Mouse (Mus musculus): Measurements from ENCODE around the gene Mapk9. TPM values are rescaled to one million over a fixed set of nuclear protein-coding genes. Genes with fewer than 3 reads are reported as not detected.
"Not testable (repeated sequence)": the region's sequence is repeated elsewhere in the genome, so short reads cannot be mapped to it uniquely, and the experiment has no call there.

The Mapk9 gene
- 38.6 and 44.5 TPM in 2 replicates for polyA plus RNA-seq (2016; fragmentation: Nextera tagmentation; extraction: Ambion mirVana)

GRCm38 (mm10) chr11:49846401-49847070 is at the start of gene Mapk9:
Gene Mapk9, plus strand, starts transcription at chr11:49846751.
- peak within 1 kb of the TSS; percentile 94 for H3K4me3 ChIP-seq (replicated peaks)
- 1% methylated on average over 63 of the region's 68 CpGs for WGBS

GRCm38 (mm10) chr11:49798931-49799330 is 47.6 kb upstream of the Mapk9 start:
- peaks cover 7% of the 10 kb centered on the region; the same call in 1 of the 2 replicates for H3K36me3 ChIP-seq
- H3K9ac ChIP-seq (replicated peaks) = no peak overlapping the region
- H3K9me3 ChIP-seq = no peaks in the 10 kb centered on the region
- 94% methylated on average over 6 of the region's 6 CpGs for WGBS
- no peak for ATAC-seq (ENCODE audit: insufficient number of reproducible peaks, insufficient read depth, low FRiP score, low TSS enrichment, low read depth)
- H3K4me3 ChIP-seq (replicated peaks) = no peak overlapping the region
- H3K4me1 ChIP-seq (replicated peaks) = peaks cover 35% of the 10 kb centered on the region
- no peak overlapping the region for H3K4me2 ChIP-seq
- H3K27ac ChIP-seq = no peak overlapping the region
- no peaks in the 10 kb centered on the region for H3K27me3 ChIP-seq

More at GRCm38 (mm10) chr11:49846401-49847070, at the start of gene Mapk9:
- peak within 1 kb of the TSS; percentile 82 for H3K27ac ChIP-seq
- peak within 1 kb of the TSS; percentile 89 for H3K4me2 ChIP-seq
- peaks cover 11% of the 10 kb centered on the region; the same call in 1 of the 2 replicates for H3K36me3 ChIP-seq
- peaks cover 34% of the 10 kb centered on the region for H3K4me1 ChIP-seq (replicated peaks)
- no peaks in the 10 kb centered on the region for H3K9me3 ChIP-seq
- peak within 1 kb of the TSS; percentile 93 for H3K9ac ChIP-seq (replicated peaks)
- ATAC-seq (ENCODE audit: insufficient number of reproducible peaks, insufficient read depth, low FRiP score, low TSS enrichment, low read depth) = peak; percentile 97
- H3K27me3 ChIP-seq = no peaks in the 10 kb centered on the region

GRCm38 (mm10) chr11:49801516-49801915 is 45.0 kb upstream of the Mapk9 start:
- Histone ChIP-seq H3K27ac (0 out of 2 replicates have a peak overlapping the region, but pooled peaks have one; percentile 4), H3K27me3 (no peaks in the 10 kb centered on the region), H3K36me3 (peaks cover 17% of the 10 kb centered on the region), H3K4me3 (replicated peaks) (no peak overlapping the region), H3K4me1 (replicated peaks) (peaks cover 21% of the 10 kb centered on the region), H3K4me2 (no peak overlapping the region), H3K9me3 (no peaks in the 10 kb centered on the region), H3K9ac (replicated peaks) (no peak overlapping the region)
- ATAC-seq (ENCODE audit: insufficient number of reproducible peaks, insufficient read depth, low FRiP score, low TSS enrichment, low read depth) = no peak
- WGBS = 84% methylated on average over 4 of the region's 4 CpGs

GRCm38 (mm10) chr11:49803801-49804200 is 42.8 kb upstream of the Mapk9 start:
- Histone ChIP-seq H3K27me3 (no peaks in the 10 kb centered on the region), H3K9ac (replicated peaks) (no peak overlapping the region), H3K4me1 (replicated peaks) (peaks cover 15% of the 10 kb centered on the region), H3K4me2 (no peak overlapping the region), H3K27ac (no peak overlapping the region), H3K36me3 (peaks cover 28% of the 10 kb centered on the region), H3K4me3 (replicated peaks) (no peak overlapping the region), H3K9me3 (no peaks in the 10 kb centered on the region)
- WGBS = 95% methylated on average over 4 of the region's 4 CpGs
- no peak for ATAC-seq (ENCODE audit: insufficient number of reproducible peaks, insufficient read depth, low FRiP score, low TSS enrichment, low read depth)

GRCm38 (mm10) chr11:49806218-49806617 is 40.3 kb upstream of the Mapk9 start:
- Histone ChIP-seq H3K27ac (no peak overlapping the region), H3K4me3 (replicated peaks) (no peak overlapping the region), H3K36me3 (peaks cover 51% of the 10 kb centered on the region), H3K9ac (replicated peaks) (no peak overlapping the region), H3K4me2 (no peak overlapping the region), H3K9me3 (no peaks in the 10 kb centered on the region), H3K4me1 (replicated peaks) (0 out of 2 replicates have a peak, but pooled peaks cover 3% of the 10 kb centered on the region), H3K27me3 (no peaks in the 10 kb centered on the region)
- 42% methylated on average over 3 of the region's 3 CpGs for WGBS
- ATAC-seq (ENCODE audit: insufficient number of reproducible peaks, insufficient read depth, low FRiP score, low TSS enrichment, low read depth) = no peak

- peaks cover 75% of the 10 kb centered on the region for H3K36me3 ChIP-seq
- no peaks in the 10 kb centered on the region for H3K4me1 ChIP-seq (replicated peaks)
- no peak for ATAC-seq (ENCODE audit: insufficient number of reproducible peaks, insufficient read depth, low FRiP score, low TSS enrichment, low read depth)
- no peak overlapping the region for H3K9ac ChIP-seq (replicated peaks)
- no peak overlapping the region for H3K27ac ChIP-seq
- H3K4me3 ChIP-seq (replicated peaks) = no peak overlapping the region
- 94% methylated on average over 9 of the region's 9 CpGs for WGBS
- H3K9me3 ChIP-seq = no peaks in the 10 kb centered on the region
- H3K4me2 ChIP-seq = no peak overlapping the region
- no peaks in the 10 kb centered on the region for H3K27me3 ChIP-seq
Measured at GRCm38 (mm10) chr11:49808946-49809345, 37.6 kb upstream of the Mapk9 start.

- ATAC-seq (ENCODE audit: insufficient number of reproducible peaks, insufficient read depth, low FRiP score, low TSS enrichment, low read depth); H3K4me3 ChIP-seq (replicated peaks); H3K4me2 ChIP-seq; H3K27ac ChIP-seq; H3K9me3 ChIP-seq; H3K9ac ChIP-seq (replicated peaks); H3K27me3 ChIP-seq; H3K4me1 ChIP-seq (replicated peaks): not testable (repeated sequence)
- WGBS = 88% methylated on average over 7 of the region's 7 CpGs
- peaks cover 90% of the 10 kb centered on the region for H3K36me3 ChIP-seq
Measured at GRCm38 (mm10) chr11:49810696-49811095, 35.9 kb upstream of the Mapk9 start.

- Histone ChIP-seq H3K4me2 (no peak overlapping the region), H3K27me3 (no peaks in the 10 kb centered on the region), H3K4me3 (replicated peaks) (no peak overlapping the region), H3K9me3 (no peaks in the 10 kb centered on the region), H3K36me3 (peaks cover 90% of the 10 kb centered on the region), H3K4me1 (replicated peaks) (no peaks in the 10 kb centered on the region), H3K27ac (no peak overlapping the region), H3K9ac (replicated peaks) (no peak overlapping the region)
- ATAC-seq (ENCODE audit: insufficient number of reproducible peaks, insufficient read depth, low FRiP score, low TSS enrichment, low read depth) = no peak
- WGBS = 94% methylated on average over 8 of the region's 8 CpGs
Measured at GRCm38 (mm10) chr11:49811099-49811541, 35.4 kb upstream of the Mapk9 start.

- Histone ChIP-seq H3K27me3 (no peaks in the 10 kb centered on the region), H3K36me3 (peaks cover 93% of the 10 kb centered on the region), H3K27ac (no peak overlapping the region), H3K9ac (replicated peaks) (no peak overlapping the region), H3K4me2 (no peak overlapping the region), H3K9me3 (no peaks in the 10 kb centered on the region), H3K4me1 (replicated peaks) (no peaks in the 10 kb centered on the region), H3K4me3 (replicated peaks) (no peak overlapping the region)
- no peak for ATAC-seq (ENCODE audit: insufficient number of reproducible peaks, insufficient read depth, low FRiP score, low TSS enrichment, low read depth)
- 91% methylated on average over 8 of the region's 8 CpGs for WGBS
Measured at GRCm38 (mm10) chr11:49811879-49812278, 34.7 kb upstream of the Mapk9 start.

GRCm38 (mm10) chr11:49818869-49819566 is 27.5 kb upstream of the Mapk9 start:
- Histone ChIP-seq H3K36me3 (peaks cover 95% of the 10 kb centered on the region), H3K27ac (no peak overlapping the region), H3K4me2 (no peak overlapping the region), H3K9ac (replicated peaks) (no peak overlapping the region), H3K4me3 (replicated peaks) (no peak overlapping the region), H3K27me3 (no peaks in the 10 kb centered on the region), H3K4me1 (replicated peaks) (no peaks in the 10 kb centered on the region), H3K9me3 (no peaks in the 10 kb centered on the region)
- no peak for ATAC-seq (ENCODE audit: insufficient number of reproducible peaks, insufficient read depth, low FRiP score, low TSS enrichment, low read depth)
- WGBS = 93% methylated on average over 15 of the region's 15 CpGs

GRCm38 (mm10) chr11:49819676-49820075 is 26.9 kb upstream of the Mapk9 start:
- WGBS = 88% methylated on average over 7 of the region's 7 CpGs
- no peak overlapping the region for H3K9ac ChIP-seq (replicated peaks)
- no peaks in the 10 kb centered on the region for H3K9me3 ChIP-seq
- H3K4me3 ChIP-seq (replicated peaks) = no peak overlapping the region
- H3K27me3 ChIP-seq = no peaks in the 10 kb centered on the region
- ATAC-seq (ENCODE audit: insufficient number of reproducible peaks, insufficient read depth, low FRiP score, low TSS enrichment, low read depth) = no peak
- peaks cover 96% of the 10 kb centered on the region for H3K36me3 ChIP-seq
- no peak overlapping the region for H3K27ac ChIP-seq
- H3K4me2 ChIP-seq = no peak overlapping the region
- H3K4me1 ChIP-seq (replicated peaks) = no peaks in the 10 kb centered on the region

All from limb, embryonic 12.5 days (tissue).